Mouse (Mus musculus): ENCODE data around the gene 1700034J05Rik. TPM values are rescaled to one million over a fixed set of nuclear protein-coding genes. Genes with fewer than 3 reads are reported as not detected.

Gene 1700034J05Rik
- total and polyA plus RNA-seq, 3 experiments, result not detected

GRCm38 (mm10) chr6:146967836-146968235 is 13.6 kb upstream of the 1700034J05Rik start:
- Histone ChIP-seq H3K4me2 (ENCODE audit: insufficient read depth, low read depth, poor library complexity, severe bottlenecking) (no peak overlapping the region), H3K36me3 (replicated peaks in 1 of 2; ENCODE audit: control insufficient read depth in 1 of 2, insufficient read depth in 1 of 2, low read length in 1 of 2) (peaks cover 0 to 6% of the 10 kb centered on the region in 2 experiments), H3K27ac (ENCODE audit: insufficient read depth, low read depth) (no peak overlapping the region), H3K79me2 (replicated peaks; ENCODE audit: control insufficient read depth, extremely low read depth, insufficient read depth, poor library complexity, severe bottlenecking) (no peaks in the 10 kb centered on the region), H3K4me1 (ENCODE audit: control insufficient read depth in 1 of 2, insufficient read depth in 2 of 2) (0 out of 4 replicates have a peak, but pooled peaks cover 0 to 3% of the 10 kb centered on the region in 2 experiments), H3K9me3 (replicated peaks; ENCODE audit: low read length) (no peaks in the 10 kb centered on the region), H3K4me3 (replicated peaks in 1 of 3; ENCODE audit: low read depth in 2 of 3, low read length in 2 of 3, poor library complexity in 1 of 3) (no peak overlapping the region), H3K27me3 (replicated peaks) (no peaks in the 10 kb centered on the region), H3K9ac (ENCODE audit: insufficient read depth, low read depth) (no peak overlapping the region)
- DNase-seq (ENCODE audit: extremely low read depth), result no peak
- TF ChIP-seq CTCF (conservative IDR thresholded peaks at IDR 0.05 in 1 of 2, IDR thresholded peaks at IDR 0.05 in 1 of 2; ENCODE audit: low read depth in 2 of 2, low read length in 2 of 2) (no peak), MYC (IDR thresholded peaks at IDR 0.05; ENCODE audit: low read depth, low read length) (no peak), SMC3 (IDR thresholded peaks at IDR 0.05; ENCODE audit: low read depth, low read length) (no peak), SIN3A (IDR thresholded peaks at IDR 0.05; ENCODE audit: low read length) (no peak), RCOR1 (conservative IDR thresholded peaks at IDR 0.05; ENCODE audit: low read depth, low read length) (no peak), HCFC1 (IDR thresholded peaks at IDR 0.05; ENCODE audit: low read depth, low read length) (no peak), MAFK (IDR thresholded peaks at IDR 0.05; ENCODE audit: insufficient replicate concordance, low read length) (no peak)
- dilution Hi-C loops (cut with MboI; ENCODE audit: extremely low pct_ligation_motif_present, extremely low pct_unique_long_range_greater_than_20kb, low sequenced_read_pairs), result no loop called here
- in situ Hi-C loops (cut with MboI; ENCODE audit: low pct_ligation_motif_present, low pct_unique_long_range_greater_than_20kb, low sequenced_read_pairs), result loop anchor here (10.0 kb wide), 1 partner anchor 133 kb away; no protein-coding TSS in a partner anchor

DNA sequence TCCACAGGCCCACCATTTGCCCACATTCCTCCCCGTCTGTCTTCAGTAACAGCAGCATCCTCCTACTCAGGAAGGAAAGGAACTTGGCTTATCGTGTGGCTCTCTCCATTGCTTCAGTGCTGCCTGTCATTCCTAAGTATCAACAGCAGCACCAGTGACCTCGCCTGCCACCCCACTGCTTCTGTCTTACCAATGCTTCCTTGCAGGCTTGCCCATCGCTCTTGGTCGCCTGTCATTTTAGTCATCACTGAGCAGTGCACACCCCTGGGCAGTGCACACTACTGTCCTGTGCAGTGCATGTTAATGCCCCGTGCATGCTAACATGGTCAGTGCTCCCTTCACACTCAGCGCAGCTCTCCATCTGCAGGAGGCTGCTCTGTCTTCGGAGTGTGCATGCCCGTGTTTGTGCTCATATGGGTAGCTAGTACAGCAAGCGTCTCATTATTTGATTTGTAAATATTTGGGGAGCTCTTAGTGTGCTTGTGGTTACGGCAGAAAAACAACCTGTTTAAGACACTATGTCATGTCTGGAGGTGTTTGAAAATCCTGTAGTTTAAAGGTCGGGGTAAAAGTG is 12.3 kb upstream of the 1700034J05Rik start:
- 0 out of 4 replicates have a peak, but pooled peaks cover 0 to 3% of the 10 kb centered on the region in 2 experiments for H3K4me1 ChIP-seq (ENCODE audit: control insufficient read depth in 1 of 2, insufficient read depth in 2 of 2)
- no peak overlapping the region for H3K9ac ChIP-seq (ENCODE audit: insufficient read depth, low read depth)
- H3K36me3 ChIP-seq (replicated peaks in 1 of 2; ENCODE audit: control insufficient read depth in 1 of 2, insufficient read depth in 1 of 2, low read length in 1 of 2), result peaks cover 0 to 6% of the 10 kb centered on the region in 2 experiments
- dilution Hi-C loops (cut with MboI; ENCODE audit: extremely low pct_ligation_motif_present, extremely low pct_unique_long_range_greater_than_20kb, low sequenced_read_pairs) (no loop called here), in situ Hi-C loops (cut with MboI; ENCODE audit: low pct_ligation_motif_present, low pct_unique_long_range_greater_than_20kb, low sequenced_read_pairs) (loop anchor here (10.0 kb wide), 1 partner anchor 132 kb away; no protein-coding TSS in a partner anchor)
- H3K27me3 ChIP-seq (replicated peaks), result no peaks in the 10 kb centered on the region
- TF ChIP-seq BHLHE40 (IDR thresholded peaks at IDR 0.05; ENCODE audit: low read depth, low read length) (no peak), ZMIZ1 (IDR thresholded peaks at IDR 0.05; ENCODE audit: low read depth, low read length) (no peak), CHD2 (IDR thresholded peaks at IDR 0.05; ENCODE audit: low read length) (no peak), MYC (IDR thresholded peaks at IDR 0.05; ENCODE audit: low read depth, low read length) (no peak), MAFK (IDR thresholded peaks at IDR 0.05; ENCODE audit: insufficient replicate concordance, low read length) (no peak), MAX (IDR thresholded peaks at IDR 0.05; ENCODE audit: low read length) (no peak), RAD21 (IDR thresholded peaks at IDR 0.05; ENCODE audit: low read depth, low read length) (no peak), NELFE (IDR thresholded peaks at IDR 0.05; ENCODE audit: low read depth, low read length) (no peak), GABPA (IDR thresholded peaks at IDR 0.05; ENCODE audit: insufficient replicate concordance, low read depth, low read length) (no peak), UBTF (IDR thresholded peaks at IDR 0.05; ENCODE audit: low read depth, low read length) (no peak), CHD1 (IDR thresholded peaks at IDR 0.05; ENCODE audit: low read depth, low read length) (no peak), MAZ (IDR thresholded peaks at IDR 0.05; ENCODE audit: low read depth, low read length) (no peak)
- no peaks in the 10 kb centered on the region for H3K9me3 ChIP-seq (replicated peaks; ENCODE audit: low read length)
- H3K27ac ChIP-seq (ENCODE audit: insufficient read depth, low read depth), result no peak overlapping the region
- no peak for DNase-seq (ENCODE audit: extremely low read depth)
- H3K4me2 ChIP-seq (ENCODE audit: insufficient read depth, low read depth, poor library complexity, severe bottlenecking), result no peak overlapping the region
- no peak overlapping the region for H3K4me3 ChIP-seq (replicated peaks in 1 of 3; ENCODE audit: low read depth in 2 of 3, low read length in 2 of 3, poor library complexity in 1 of 3)
- no peaks in the 10 kb centered on the region; the same call in 1 of the 2 replicates for H3K79me2 ChIP-seq (replicated peaks; ENCODE audit: control insufficient read depth, extremely low read depth, insufficient read depth, poor library complexity, severe bottlenecking)

Measured in CH12.LX (cell line).